Mouse (Mus musculus) megakaryocyte, embryonic 14.5 days (primary cell): ENCODE measurements around the gene Sf3b6. TPM values are rescaled to one million over a fixed set of nuclear protein-coding genes. Genes with fewer than 3 reads are reported as not detected.

Experiments
- H3K27me3 ChIP-seq: replicated peaks from 2 replicates; pipeline ENCODE3; 2012; ENCODE audit warnings: inconsistent platforms
- H3K36me3 ChIP-seq: replicated peaks from 2 replicates; pipeline ENCODE3; 2012; ENCODE audit warnings: low read length, inconsistent platforms, mixed read lengths
- H3K4me1 ChIP-seq: 2 replicates; pipeline ENCODE4 v1.6.1; 2012; ENCODE audit warnings: inconsistent platforms
- H3K4me3 ChIP-seq: replicated peaks from 2 replicates; pipeline ENCODE3; 2012; ENCODE audit warnings: moderate library complexity, mild to moderate bottlenecking, inconsistent platforms
- H3K9me3 ChIP-seq: 2 replicates; pipeline ENCODE4 v1.6.1; 2012; ENCODE audit warnings: inconsistent platforms
- FLI1 ChIP-seq: IDR thresholded peaks from 2 replicates; pipeline ENCODE4 v1.6.1; 2012; ENCODE audit warnings: low read length, inconsistent platforms, mixed read lengths
- GATA1 ChIP-seq: IDR thresholded peaks from 3 replicates; pipeline ENCODE4 v1.6.1; 2012; ENCODE audit warnings: mixed read lengths, low read length, inconsistent platforms, borderline replicate concordance
- polyA plus RNA-seq: library from polyadenylated mRNA; stranded (reverse); fragments of >175 nt; gene quantifications from 2 replicates; pipeline ENCODE4 v1.2.3, GENCODE M21; 2012; ENCODE audit warnings: low replicate concordance; ENCODE audit not compliant: insufficient read depth

Sf3b6 gene
- polyA plus RNA-seq, 1 experiment: 15.8 TPM

DNA sequence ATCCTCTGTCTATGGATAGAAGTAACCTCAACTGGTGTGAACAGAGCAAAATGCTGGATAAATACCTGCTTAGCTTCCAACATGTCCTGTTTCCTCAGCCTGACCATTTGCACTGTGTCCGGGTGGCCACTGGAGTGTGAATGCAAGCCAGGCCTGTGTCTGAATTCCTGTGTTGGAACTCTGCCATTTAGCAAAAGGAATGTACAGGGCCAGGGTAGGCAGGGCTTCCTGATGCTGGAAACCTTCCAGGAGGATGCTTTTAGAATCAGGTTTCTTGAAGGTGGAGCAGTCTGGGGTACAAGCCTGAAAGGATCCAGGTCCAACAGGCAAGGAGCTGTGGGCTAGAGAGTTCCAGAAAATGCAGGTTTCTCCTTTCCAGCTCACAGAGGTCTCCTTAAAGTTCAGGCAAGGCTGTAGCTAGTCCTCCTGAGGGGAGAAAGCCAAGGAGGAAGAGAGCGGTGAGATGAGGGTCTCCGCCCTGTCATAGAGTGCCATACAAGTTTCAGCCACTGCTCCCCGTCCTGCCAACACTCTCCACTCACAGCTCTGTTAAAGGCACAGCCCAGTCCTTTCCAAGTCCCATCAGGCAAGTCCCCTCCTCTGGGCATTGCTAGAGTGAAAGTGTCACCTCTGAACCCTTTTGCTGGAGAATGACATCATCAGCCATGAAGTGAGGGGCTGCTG is 46.5 kb downstream of the Sf3b6 start:
- Histone ChIP-seq H3K36me3 (peaks cover 91% of the 10 kb centered on the region), H3K27me3 (no peaks in the 10 kb centered on the region), H3K4me1 (peaks cover 96% of the 10 kb centered on the region), H3K4me3 (no peak overlapping the region), H3K9me3 (no peaks in the 10 kb centered on the region)
- TF ChIP-seq FLI1: no peak
- TF ChIP-seq GATA1: no peak

DNA sequence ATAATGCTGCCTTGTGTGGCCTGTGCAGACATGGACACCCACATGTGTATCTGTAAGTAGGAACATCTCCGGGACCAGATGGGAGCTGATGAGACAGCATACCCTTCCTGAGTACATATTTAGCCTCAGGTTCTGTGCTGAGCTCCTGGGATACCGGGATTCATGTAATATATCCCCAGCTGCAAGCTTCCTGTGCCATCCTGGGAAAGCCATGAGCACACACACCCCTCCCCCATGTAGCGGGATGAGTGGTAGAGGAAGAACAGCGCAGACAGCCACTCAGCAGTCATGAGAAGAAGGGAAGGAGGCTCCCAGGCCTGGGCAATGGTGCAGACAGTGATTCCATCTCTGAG is 47.0 kb downstream of the Sf3b6 start:
- peaks cover 96% of the 10 kb centered on the region for H3K36me3 ChIP-seq
- H3K4me1 ChIP-seq: peaks cover 99% of the 10 kb centered on the region
- H3K27me3 ChIP-seq: no peaks in the 10 kb centered on the region
- H3K4me3 ChIP-seq: no peak overlapping the region
- H3K9me3 ChIP-seq: no peaks in the 10 kb centered on the region
- TF ChIP-seq GATA1 (no peak), FLI1 (no peak)

DNA sequence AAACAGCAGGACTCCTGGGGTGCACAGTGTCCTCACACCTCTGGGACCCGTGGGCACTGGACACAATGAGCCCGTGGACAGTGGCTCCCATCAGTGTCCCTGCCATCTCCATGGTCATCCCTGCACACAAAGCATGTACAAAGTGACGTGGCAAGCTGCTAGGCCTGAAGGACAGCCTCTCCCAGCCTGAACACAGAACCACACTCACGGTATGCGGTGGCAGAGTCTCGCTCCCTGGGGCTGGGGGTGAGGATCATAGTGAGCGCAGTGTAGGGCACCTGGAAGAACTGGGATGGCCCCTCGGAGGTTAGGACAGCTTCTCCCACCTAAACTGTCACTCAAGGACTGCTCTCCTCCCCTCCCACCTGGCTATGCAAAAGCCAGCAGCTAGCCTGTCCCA is 51.6 kb downstream of the Sf3b6 start:
- H3K4me3 ChIP-seq: peak overlapping the region; percentile 84
- H3K9me3 ChIP-seq: no peaks in the 10 kb centered on the region
- H3K27me3 ChIP-seq: no peaks in the 10 kb centered on the region
- peaks cover 99% of the 10 kb centered on the region for H3K4me1 ChIP-seq
- TF ChIP-seq GATA1 (no peak), FLI1 (no peak)
- H3K36me3 ChIP-seq: peaks cover 88% of the 10 kb centered on the region

DNA sequence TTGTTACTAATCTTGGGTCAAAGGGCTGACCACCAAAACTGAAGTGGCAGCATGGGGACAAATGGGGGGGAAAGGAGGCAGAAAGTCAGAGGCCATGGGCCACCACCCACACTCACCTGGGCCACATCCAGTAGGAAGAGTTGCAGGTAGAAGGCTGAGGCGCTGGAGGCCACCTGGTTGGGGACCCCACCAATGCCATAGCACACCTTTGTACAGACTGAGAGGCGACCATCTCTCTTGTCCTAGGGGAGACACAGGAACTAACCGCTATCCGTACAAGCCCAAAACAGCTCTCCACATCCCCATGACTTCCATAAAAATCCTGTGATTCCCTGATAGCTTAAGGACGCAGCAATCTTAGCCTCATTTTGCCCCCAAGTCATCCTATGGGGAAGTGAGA is 53.9 kb downstream of the Sf3b6 start:
- TF ChIP-seq GATA1: no peak
- TF ChIP-seq FLI1: no peak
- Histone ChIP-seq H3K4me1 (peaks cover 99% of the 10 kb centered on the region), H3K4me3 (peak overlapping the region; percentile 96), H3K9me3 (no peaks in the 10 kb centered on the region), H3K36me3 (peaks cover 72% of the 10 kb centered on the region), H3K27me3 (no peaks in the 10 kb centered on the region)

DNA sequence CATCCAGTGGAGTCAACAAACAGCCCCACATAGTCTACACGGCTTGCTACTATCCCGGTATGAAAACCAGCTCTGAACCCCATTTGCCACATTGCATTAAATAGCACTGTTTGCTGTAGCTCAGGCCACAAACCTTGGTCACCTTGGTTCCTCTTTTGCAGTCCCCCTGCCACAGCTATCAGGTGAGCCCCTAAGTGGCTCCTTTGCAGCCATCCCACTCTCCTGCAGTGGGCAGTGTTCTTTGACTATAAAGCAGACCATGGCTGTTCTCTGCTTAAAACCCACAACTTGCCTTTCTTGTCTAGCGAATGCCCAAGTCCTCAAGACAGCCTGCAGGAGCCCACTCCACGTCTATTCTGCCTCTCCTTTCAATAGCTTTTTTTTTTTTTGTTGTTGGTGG is 54.9 kb downstream of the Sf3b6 start:
- Histone ChIP-seq H3K9me3 (no peaks in the 10 kb centered on the region), H3K4me3 (peak overlapping the region; percentile 96), H3K36me3 (peaks cover 68% of the 10 kb centered on the region), H3K27me3 (no peaks in the 10 kb centered on the region), H3K4me1 (peaks cover 99% of the 10 kb centered on the region)
- TF ChIP-seq GATA1: no peak
- TF ChIP-seq FLI1: no peak

- TF ChIP-seq FLI1 (no peak), GATA1 (peak; percentile 93; the same call in 2 of the 3 replicates)
- Histone ChIP-seq H3K4me1 (peaks cover 98% of the 10 kb centered on the region), H3K27me3 (no peaks in the 10 kb centered on the region), H3K9me3 (no peaks in the 10 kb centered on the region), H3K36me3 (peaks cover 61% of the 10 kb centered on the region), H3K4me3 (peak overlapping the region; percentile 96)
These were observed 55.7 kb downstream of the Sf3b6 start for GRCm38 (mm10) chr12:4872983-4873477.

DNA sequence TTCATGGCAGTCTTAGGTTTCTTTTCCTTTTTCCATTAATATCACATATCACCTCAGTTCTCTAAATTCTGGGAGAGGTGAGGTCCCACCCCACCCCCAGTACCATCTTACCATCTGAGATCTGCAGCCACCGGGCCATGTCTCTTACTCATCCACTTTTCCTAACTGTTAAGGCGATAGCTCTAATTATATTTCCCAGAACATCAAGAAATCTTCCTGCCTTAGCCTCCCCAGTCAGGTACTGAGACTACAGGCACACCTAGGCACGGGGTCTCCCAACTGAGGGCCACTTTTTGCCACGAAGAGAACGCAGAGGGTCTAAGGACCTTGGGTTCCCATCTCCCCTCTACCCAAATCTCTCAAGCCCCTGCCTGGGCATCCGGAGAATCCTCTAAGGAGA is 56.2 kb downstream of the Sf3b6 start:
- H3K27me3 ChIP-seq: no peaks in the 10 kb centered on the region
- no peaks in the 10 kb centered on the region for H3K9me3 ChIP-seq
- H3K4me1 ChIP-seq: peaks cover 98% of the 10 kb centered on the region
- no peak for TF ChIP-seq FLI1
- no peak for TF ChIP-seq GATA1
- peak overlapping the region; percentile 96 for H3K4me3 ChIP-seq
- peaks cover 61% of the 10 kb centered on the region for H3K36me3 ChIP-seq

- Histone ChIP-seq H3K4me1 (peaks cover 98% of the 10 kb centered on the region), H3K36me3 (peaks cover 58% of the 10 kb centered on the region)
These were observed 57.0 kb downstream of the Sf3b6 start, which contains the start of gene Mfsd2b for GRCm38 (mm10) chr12:4874161-4874927. Gene Mfsd2b (minus strand): TSS chr12:4874359.

DNA sequence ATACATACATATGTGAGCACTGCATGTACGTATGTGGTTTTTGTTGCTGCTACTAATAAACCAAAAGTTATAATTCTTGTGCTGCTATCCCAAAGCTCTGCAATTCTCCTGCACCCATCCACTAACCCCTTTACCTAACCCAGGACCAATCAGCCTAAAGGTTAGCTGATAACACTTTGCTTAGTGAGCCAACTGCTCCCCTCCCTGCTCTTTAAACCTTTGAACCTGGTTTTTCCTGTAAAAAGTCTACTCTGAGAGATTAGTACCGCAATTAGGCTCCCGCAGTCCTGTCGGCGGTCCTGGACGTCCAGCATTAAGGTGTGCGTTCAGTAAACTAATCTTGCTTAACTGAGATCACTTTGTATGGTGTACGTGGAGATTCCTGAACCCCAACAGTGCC is 58.3 kb downstream of the Sf3b6 start:
- no peak for TF ChIP-seq GATA1
- TF ChIP-seq FLI1: no peak
- H3K4me1 ChIP-seq: peaks cover 85% of the 10 kb centered on the region
- H3K9me3 ChIP-seq: no peaks in the 10 kb centered on the region
- no peak overlapping the region for H3K4me3 ChIP-seq
- H3K36me3 ChIP-seq: peaks cover 58% of the 10 kb centered on the region
- no peaks in the 10 kb centered on the region for H3K27me3 ChIP-seq

More at GRCm38 (mm10) chr12:4874161-4874927, 57.0 kb downstream of the Sf3b6 start, which contains the start of gene Mfsd2b:
- no peaks in the 10 kb centered on the region for H3K9me3 ChIP-seq
- peak within 1 kb of the TSS; percentile 96 for H3K4me3 ChIP-seq
- TF ChIP-seq FLI1: no peak
- TF ChIP-seq GATA1: peak; percentile 97
- H3K27me3 ChIP-seq: no peaks in the 10 kb centered on the region

Other genes with a start within 250 kb of the Sf3b6 start
- gene Itsn2, start 224.9 kb upstream of the Sf3b6 start, polyA plus RNA-seq: 8.9 and 11.5 TPM in 2 replicates
- not detected in 2 replicates for gene Gm3625, start 224.6 kb upstream of the Sf3b6 start, polyA plus RNA-seq
- not detected in 2 replicates for gene Fam228a, start 79.1 kb upstream of the Sf3b6 start, polyA plus RNA-seq
- gene Pfn4, start 48.5 kb upstream of the Sf3b6 start, polyA plus RNA-seq: 0.40 TPM in 1 of 2 replicates, not detected in the other
- gene Fam228b, start 48.3 kb upstream of the Sf3b6 start, polyA plus RNA-seq: 1.2 TPM in 1 of 2 replicates, not detected in the other
- gene Fkbp1b, start 24.0 kb downstream of the Sf3b6 start, polyA plus RNA-seq: 3.8 and 15.5 TPM in 2 replicates
- 1.00 TPM in 1 of 2 replicates, not detected in the other for gene Wdcp, start 25.8 kb downstream of the Sf3b6 start, polyA plus RNA-seq
- gene Mfsd2b, start 56.8 kb downstream of the Sf3b6 start, polyA plus RNA-seq: 312 and 347 TPM in 2 replicates
- gene Ubxn2a, start 90.2 kb downstream of the Sf3b6 start, polyA plus RNA-seq: 2.5 and 10.4 TPM in 2 replicates
- 1.4 and 7.0 TPM in 2 replicates for gene Atad2b, start 99.8 kb downstream of the Sf3b6 start, polyA plus RNA-seq